Mouse (Mus musculus) kidney, adult 8-10 months (tissue): ENCODE data around the gene Jagn1.

Experiments used
- DNase-seq, 2 experiments: peaks; one replicate each; pipeline ENCODE4 v3.0.0; 2022

Gene Jagn1

DNA sequence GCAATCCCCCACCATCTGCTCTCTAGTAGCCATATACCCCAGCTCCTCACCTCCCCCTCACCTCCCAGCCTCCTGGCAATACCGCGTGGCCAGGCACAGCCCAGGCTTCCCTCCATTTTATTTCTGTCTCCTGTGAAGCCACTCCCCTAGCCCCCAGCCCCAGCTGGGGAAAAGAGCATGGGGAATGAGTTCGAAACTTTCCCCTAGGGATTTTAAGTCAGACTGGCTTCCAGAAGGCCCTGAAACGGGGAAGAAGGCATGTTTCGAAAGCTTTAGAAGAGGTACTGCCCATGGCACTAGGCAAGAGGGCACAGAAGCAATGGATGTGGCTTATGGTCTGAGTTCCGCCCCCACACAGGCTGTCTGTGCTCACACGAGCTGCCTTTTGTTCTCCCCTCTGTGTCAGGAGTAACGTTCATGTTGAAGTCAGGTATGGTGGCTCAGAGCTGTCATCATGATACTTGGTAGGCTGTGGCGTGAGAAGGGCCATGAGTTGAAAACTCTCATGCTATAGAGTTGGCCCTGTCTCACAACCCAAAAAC lies 6.6 kb upstream of the Jagn1 start, which contains the start of gene Cidec:
Cidec (minus strand) TSS at position 97 of the 542 bp plus-strand sequence.
- DNase-seq = no peak

DNA sequence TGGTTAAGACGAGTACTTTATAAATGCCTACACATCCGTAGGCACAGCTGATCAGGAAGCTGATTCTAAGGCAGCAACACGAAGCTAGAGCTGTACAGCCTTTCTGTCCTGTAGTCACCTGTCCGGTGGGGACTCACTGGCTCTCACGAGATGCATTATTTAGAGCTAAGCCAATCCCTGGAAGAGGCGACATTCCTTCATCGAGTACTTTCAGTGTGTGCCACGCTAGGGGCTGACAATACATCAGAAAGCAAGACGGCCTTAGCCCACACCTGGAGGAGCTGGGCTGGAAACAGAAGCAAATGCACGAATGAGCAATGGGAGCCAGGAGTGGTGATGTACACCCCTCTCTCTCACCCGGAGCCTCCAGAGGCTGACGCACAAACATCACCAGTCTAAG lies 5.2 kb upstream of the Jagn1 start:
- DNase-seq = no peak

DNA sequence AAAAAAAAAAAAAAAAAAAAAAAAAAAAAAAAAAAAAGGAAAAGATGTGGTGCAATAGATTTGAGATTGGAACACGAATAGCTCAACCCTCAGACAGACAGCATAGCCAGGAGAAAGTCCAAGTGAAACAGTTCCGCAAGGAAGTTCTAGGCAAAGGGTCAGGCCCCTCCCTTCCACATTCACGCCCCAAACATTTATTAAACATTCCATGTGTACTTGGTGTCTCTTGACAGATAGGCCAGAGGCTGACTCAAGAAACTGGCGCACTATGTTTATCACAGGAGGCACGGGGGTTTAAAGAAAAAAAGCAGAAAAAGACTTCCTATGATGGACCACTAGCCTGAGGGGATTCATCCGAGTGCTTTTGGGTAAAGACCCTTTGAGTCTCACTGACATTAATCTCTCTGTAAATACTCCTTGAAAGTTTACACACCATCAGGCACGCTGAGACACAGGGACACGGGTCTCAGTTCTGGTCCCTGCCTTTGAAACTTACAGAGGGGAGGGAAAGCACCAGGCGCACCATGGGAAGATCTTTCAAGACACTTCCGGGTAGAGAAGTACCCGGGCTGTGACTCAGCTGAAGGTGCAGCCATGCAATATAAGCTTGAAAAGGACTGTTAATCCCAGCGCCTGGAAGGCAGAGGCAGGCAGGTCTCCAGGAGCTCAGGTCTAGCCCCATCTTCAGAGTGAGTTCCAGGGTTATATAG lies 3.5 kb upstream of the Jagn1 start:
- peak; percentile 15 to 28 for DNase-seq

DNA sequence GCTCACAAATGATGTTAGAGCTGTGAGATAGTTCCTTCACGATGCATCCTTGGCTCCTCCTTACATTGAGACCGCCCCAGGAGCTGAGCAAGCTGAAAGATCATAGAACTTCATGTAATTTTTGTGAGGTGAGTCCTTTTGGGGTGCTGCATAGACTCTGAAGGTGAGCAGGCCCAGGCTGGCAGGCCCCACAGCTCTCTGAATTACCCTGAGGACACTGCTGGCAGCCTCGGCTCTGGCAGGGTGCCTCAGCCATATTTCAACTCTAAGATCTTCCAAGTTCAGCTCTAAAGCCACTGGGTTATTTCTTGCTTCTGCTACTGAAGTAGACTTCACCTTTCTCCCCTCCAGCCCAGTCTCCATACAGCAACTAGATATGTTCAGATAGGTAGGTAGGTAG lies 1.7 kb upstream of the Jagn1 start:
- DNase-seq = no peak

DNA sequence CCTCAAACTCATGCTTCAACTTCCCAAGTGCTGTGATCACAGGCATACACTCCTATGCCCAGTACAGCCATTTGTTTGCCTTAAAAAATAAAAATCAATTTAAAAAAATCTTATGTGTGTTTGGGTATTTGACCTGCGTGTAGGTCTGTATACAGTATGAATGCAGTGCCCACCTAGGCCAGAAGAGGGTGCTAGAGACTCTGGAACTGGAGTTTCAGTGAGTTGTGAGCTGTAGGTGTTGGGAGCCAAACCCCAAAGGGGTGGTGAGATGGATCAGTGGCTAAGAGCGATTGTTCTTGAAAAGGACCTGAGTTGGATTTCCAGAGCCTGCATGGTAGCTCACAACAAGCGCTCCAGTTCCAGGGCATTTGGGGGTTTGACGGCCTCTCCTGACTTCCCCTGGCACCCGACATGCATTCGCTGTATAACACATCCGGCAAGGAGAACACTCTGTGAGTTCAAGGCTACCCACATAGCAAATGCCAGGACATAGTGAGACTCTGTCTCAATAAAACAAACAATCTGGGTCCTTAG lies 1.2 kb upstream of the Jagn1 start:
- peak; percentile 64 to 90 for DNase-seq

DNA sequence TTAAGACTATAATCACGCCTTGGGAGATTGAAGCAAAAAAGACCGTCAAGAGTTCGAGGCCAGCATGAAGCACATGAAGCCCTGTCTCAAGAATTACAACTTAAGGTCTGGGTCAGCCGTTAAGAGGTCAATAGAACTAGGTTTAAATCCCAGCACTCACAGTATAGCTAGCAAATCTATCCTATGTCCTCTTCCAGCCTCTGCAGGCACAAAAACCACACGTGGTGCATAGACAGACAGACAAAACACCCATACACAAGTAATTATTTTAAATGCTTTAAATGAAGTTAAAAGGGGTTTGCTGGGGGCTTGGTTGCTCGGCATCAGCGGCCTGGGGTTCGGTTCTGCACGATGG lies 305 bp upstream of the Jagn1 start:
- DNase-seq = no peak

DNA sequence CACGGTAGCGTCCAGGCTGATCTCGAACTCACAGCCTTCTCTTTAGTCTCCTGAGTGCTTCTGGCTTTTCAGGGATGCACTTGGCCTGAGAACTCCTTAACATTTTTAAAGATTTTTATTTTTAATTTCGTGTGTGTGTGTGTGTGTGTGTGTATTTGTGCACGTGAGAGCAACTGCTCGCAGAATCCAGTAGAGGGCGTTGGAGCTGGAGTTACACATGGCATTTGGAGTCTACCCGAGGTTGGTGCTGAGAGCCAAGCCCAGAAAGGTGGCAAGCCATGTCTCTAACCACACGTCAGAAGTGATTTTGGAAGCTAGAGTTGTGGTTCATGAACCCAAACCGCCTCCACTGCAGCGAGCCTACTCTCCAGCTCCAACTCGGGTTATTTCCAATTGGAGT lies 722 bp downstream of the Jagn1 start:
- DNase-seq = no peak

DNA sequence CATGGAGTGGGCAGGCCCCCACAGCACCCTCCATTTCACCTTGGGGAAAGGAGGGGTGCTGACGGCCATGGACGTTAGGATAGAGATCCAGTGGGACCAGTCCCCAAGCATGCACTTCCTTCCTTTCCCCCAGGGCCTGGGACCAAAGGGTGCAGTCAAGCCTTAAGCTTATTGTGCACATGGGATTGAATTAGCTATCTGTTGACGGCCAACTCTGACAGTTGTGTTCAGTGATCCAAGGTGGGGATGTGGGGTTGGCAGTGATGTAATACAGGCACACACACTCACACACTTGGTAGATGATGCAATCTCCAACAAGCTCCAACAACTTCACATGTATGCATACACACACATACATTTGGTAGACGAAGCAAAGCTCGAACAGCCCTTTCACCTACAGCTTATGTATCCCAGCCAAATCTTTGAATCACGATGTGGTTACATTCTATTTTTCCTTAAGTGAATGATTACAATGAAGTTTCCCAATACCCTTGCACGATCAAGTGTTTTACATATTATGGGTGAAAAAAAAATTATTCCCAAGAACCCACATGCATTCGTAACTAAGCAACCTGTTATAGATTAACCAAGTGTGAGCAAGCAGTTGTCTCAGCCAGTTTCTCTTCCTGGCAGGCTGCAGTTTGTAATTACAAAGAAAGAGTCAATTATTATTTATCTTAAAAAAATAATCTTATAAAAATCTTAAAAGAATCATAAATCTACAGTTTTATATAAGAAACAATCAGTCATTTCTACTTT lies 2.0 kb downstream of the Jagn1 start:
- DNase-seq = peak in 1 of 2 experiments; percentile 55

DNA sequence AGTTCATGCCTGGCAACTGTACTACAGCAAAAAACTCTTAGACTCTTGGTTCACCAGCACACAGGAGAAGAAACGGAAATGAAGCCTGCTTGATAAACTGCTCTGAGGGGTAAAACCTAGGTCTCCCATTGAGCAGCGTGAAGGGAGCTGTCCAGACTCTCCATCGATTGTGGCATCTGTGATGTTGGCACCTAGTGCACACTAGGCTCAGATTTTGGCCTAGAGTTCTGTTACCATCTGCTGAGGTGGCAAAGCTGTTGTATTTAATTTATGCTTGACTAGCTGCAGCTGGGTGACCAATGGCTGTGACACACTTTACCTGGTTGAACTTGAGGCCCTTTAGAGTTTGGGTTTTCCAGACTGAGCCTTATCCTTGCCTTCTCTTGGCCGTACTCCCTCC lies 5.3 kb downstream of the Jagn1 start:
- no peak for DNase-seq

DNA sequence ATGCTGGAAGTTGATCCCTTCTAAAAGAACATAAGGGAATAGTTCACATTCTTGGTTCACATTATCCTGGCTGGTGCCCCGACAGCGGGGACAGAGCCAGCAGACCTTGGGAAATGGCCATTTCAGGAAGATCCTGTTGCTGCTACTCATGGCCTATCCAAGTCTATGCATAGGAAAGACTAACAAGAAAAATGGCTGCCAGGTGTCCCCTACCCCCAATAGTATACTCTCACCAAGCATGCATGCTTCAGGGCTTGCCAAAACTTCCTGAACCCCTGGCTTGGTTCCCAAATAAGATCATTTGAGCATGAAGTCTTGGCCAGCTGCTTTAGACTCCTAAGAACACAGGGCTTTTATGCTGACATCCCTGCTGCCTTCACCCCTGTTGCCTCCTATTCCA lies 9.5 kb downstream of the Jagn1 start:
- DNase-seq = peak in 1 of 2 experiments; percentile 35

DNA sequence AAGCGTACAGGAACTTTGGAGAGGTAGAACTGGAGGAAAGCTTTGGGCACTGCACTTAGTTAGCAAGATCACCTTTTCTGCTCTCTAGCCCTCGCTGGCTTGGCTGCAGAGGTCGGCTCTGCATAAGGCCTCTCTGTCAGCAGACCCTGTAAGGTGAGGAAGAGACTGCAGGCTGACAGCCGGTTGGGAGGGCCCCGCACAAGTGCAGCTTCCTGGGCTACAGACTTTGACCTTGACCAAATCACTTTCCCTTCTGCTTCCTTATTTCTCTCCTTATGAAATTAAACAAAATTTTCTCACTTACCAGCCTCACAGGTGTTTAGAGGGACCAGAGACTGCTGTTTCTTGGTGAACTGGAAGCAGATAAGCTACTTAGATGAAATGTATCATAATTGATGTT lies 12.6 kb downstream of the Jagn1 start:
- no peak for DNase-seq

DNA sequence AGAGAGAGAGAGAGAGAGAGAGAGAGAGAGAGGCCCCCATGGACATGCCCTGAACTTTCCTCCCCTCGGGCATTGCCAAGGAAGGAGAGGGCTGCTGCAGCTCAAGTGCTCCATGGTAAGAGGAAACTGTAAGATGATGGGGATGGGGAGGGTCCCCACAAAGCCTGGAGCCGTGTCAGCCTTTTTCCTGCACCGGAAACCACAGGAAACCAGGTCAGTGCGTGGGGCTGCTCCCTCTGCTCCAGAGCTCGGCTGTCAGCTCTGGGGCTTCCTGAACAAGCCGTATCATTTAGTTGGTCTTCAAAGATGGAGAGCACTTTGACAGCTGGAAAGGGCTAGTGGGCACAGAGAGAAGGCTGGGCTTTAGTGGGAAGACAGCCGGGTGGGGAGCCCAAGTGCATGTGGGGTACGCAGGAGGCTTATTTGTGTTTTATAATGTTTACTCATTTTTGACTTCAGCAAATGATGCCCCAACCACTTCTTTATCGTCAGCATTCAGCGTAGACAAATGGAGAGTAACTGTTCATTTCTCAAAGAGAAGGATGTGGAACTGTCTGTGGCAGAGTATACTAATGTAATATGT lies 15.7 kb downstream of the Jagn1 start, which contains the start of gene Il17re:
Il17re (plus strand) TSS at position 533 of the 583 bp plus-strand sequence.
- DNase-seq = no peak

DNA sequence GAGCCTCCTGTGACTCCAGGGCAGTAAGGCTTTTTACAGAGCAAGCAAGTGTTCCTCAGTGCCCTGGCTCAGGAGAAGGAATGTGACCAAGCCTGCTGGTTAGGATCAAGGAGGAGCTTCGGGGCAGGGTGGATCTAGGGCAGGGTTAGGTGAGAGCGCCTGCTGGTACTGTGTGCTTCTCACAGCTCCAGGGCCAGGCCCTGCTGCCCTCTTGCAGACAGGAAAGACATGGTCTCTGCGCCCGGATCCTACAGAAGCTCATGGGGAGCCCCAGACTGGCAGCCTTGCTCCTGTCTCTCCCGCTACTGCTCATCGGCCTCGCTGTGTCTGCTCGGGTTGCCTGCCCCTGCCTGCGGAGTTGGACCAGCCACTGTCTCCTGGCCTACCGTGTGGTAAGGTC lies 16.3 kb downstream of the Jagn1 start:
- DNase-seq = peak; percentile 44 to 63

DNA sequence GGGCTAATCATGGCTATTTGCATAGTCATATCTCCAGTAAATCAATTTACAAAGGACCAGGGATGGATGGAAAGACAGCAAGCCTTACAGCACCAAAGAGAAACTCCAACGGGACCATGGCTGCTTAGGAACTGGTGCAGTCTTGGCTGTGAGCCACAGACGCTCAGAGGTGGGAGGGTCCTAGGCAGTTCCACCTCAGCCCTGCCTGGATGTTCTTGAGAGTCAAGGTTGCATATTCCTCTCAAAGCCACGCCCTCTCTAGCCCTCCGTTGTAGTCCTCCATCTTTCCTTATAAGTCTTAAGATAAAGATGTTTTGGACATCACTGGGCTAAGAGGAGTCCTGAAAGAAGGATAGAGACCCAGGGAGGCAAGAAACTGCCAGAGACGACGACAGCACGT lies 21.7 kb downstream of the Jagn1 start:
- DNase-seq = no peak

DNA sequence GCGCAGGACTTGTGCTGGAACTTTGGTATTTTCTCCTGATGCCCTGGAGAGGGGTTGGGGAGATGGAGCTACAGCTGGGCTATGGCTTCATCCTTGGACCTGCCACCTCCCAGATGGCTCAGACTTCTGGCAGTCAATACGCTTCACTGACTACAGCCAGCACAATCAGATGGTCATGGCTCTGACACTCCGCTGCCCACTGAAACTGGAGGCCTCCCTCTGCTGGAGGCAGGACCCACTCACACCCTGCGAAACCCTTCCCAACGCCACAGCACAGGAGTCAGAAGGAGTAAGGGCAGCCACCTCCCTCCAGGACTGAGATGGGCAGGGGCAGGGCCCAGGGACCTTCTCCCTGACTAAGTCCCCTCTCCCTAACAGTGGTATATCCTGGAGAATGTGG lies 23.2 kb downstream of the Jagn1 start:
- no peak for DNase-seq

DNA sequence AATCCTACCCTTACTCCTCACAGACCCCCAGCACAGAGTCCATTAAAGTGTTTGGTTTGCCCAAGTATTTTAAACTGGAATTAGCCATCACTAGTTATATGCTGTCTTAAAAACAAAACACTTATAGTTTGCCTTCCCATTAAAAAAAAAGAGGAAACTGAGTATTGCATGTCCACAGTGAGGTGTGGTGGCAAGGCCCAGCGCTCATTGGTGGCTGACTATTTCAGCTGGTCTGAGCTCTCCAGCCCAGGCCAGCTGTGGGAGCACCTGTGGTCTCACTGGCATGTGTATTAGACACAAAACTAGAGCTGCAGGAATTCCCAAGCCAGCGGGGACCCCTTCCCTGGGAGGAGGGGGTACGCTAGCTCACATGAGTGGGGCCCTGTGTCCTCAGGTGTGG lies 26.1 kb downstream of the Jagn1 start:
- no peak for DNase-seq

DNA sequence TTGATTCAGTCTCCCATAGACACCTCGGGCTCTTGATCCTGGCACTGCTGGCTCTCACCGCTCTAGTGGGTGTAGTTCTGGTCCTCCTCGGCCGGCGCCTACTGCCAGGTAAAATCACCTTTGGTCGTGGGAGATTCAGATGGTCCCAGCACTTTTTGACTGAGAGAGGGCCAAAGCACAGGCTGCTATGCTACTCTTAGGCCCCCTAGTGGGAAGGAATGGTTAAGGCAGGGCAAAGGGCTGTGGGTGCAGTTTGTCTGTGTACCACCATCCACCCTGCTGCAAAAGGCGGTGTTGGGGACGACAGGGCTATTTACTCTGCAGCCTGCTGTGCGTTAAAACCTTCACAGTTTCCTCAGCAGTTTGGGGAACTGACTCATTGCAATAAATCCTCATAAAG lies 26.7 kb downstream of the Jagn1 start:
- DNase-seq = peak; percentile 74 to 83

DNA sequence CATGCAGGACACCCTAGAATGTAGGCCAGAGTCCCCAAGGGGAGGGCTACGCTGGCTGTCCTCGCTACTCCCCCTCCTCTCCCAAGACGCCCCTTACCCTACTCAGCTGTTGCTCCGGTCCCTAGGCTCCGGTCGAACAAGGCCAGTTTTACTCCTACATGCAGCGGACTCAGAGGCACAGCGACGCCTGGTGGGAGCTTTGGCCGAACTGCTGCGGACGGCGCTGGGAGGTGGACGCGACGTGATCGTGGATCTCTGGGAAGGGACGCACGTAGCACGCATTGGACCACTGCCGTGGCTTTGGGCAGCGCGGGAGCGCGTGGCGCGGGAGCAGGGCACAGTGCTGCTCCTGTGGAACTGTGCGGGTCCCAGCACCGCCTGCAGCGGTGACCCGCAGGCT lies 27.1 kb downstream of the Jagn1 start:
- DNase-seq = peak; percentile 67 to 80

DNA sequence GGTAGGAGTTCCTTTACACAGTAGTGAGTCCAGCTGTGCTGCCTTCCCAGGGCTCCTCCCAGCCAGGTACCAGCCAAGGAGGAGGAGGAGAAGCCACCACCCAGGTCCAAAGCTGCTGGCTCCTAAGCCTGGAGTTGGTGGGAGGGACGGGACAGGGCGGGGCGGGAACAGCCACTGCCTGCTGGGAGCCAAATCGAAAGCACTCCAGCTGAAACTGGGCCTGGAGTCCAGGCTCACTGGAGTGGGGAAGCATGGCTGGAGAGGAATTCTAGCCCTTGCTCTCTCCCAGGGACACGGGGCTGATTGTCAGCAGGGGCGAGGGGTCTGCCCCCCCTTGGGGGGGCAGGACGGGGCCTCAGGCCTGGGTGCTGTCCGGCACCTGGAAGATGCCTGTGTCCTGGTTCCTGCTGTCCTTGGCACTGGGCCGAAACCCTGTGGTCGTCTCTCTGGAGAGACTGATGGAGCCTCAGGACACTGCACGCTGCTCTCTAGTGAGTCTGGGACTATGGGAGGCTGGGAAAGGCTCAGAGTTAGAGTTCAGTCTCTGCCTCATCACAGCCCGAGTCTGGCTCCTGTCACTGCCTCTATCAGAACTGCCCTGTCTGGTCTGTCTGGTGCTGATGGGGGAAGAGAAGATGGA lies 29.0 kb downstream of the Jagn1 start, which contains the start of gene Il17rc:
Il17rc (plus strand) TSS at position 131 of the 640 bp plus-strand sequence.
- DNase-seq = peak; percentile 72 to 77

DNA sequence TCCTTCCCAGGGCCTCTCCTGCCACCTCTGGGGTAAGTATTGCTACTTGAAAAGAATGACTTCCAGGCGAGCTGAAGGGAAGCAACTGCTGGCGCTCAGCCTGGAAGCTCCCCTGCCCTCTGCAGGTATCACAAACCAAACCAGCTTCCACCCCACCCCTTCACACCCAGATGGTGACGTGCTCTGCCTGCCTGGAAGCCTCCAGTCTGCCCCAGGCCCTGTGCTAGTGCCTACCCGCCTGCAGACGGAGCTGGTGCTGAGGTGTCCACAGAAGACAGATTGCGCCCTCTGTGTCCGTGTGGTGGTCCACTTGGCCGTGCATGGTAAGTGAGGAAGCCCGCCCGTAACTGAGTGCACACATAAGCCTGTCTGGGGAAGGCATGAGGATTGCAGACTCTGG lies 29.7 kb downstream of the Jagn1 start:
- DNase-seq = no peak

DNA sequence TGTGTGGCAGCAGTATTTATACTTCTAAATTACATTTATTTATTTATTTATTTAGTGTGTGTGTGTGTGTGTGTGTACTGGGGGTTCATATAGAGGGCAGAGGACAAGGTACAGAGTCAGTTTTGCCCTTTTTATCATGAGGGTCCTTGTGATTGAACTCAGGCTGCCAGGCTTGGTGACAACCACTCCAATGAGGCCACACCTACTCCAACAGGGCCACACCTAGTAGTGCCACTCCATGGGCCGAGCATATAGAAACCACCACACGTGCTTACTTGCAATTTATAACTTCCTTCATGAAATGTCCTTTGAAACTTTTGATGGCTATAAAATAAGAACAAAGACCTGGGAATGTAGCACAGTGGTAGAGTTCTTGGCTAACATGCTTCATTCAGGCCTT lies 30.9 kb downstream of the Jagn1 start:
- DNase-seq = no peak

DNA sequence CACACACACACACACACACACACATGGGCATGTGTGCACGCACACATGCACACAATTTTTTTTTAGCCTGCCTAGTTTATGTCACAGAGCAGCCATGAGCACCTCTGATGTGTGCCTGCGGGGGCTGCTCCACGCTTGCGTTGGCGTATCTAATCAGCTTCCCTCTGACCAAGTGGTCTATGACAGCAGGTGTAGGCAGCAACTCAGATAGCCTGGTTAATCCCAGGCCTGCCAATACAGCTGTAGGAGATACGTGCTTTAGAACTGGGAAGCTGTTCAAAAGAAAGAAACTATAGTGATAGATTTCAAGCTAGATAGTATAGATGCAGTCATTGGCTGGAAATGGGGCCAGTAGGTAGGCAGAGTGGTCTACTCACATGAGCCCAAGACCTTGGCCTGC lies 31.3 kb downstream of the Jagn1 start:
- DNase-seq = no peak

DNA sequence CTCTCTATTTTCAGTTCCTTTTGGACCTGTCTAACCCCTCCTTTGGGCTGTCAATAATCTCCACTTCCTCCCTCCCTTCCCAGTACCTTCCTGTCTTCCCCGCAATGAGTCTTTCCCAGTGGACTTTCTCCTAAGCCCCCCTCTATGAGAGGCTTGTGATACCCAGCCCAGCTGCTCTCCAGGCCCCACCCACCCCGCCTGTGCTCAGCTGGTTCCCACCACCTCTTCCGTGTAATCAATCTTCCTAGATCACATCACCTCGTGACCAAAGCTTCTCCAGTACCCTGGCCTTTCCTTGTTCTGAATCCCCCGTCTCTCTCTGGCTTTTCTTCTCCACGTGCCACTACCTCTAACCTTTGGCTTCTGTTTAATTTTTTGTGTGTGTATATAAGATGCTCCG lies 35.0 kb downstream of the Jagn1 start:
- no peak for DNase-seq
